8 mouse cellular contexts compared by ENCODE assay signal in genomic region chr13:44100125-44101067, GRCm38 (mm10).
DNase-seq lines count a peak whose midpoint lies in the region; ATAC-seq lines count a peak whose summit lies in the region.

No protein-coding gene starts in this region.

- H3K36me3 ChIP-seq in lung, embryonic 16.5 days (ENCODE audit: control insufficient read depth, insufficient read depth, low read length), result no peaks in the 10 kb centered on the region
- no peaks in the 10 kb centered on the region for H3K36me3 ChIP-seq in heart, embryonic 10.5 days

- no peaks in the 10 kb centered on the region for H3K9me3 ChIP-seq in lung, embryonic 16.5 days (ENCODE audit: control insufficient read depth, low read length)
- H3K9me3 ChIP-seq in heart, embryonic 10.5 days, result no peaks in the 10 kb centered on the region

- H3K27me3 ChIP-seq in lung, embryonic 16.5 days (ENCODE audit: control insufficient read depth, insufficient read depth, low read depth, low read length), result peaks cover 3% of the 10 kb centered on the region; the same call in 1 of the 2 replicates
- H3K27me3 ChIP-seq in heart, embryonic 10.5 days (ENCODE audit: insufficient read depth, poor library complexity, severe bottlenecking), result peaks cover 16% of the 10 kb centered on the region; the same call in 1 of the 2 replicates

- H3K4me2 ChIP-seq in lung, embryonic 16.5 days (ENCODE audit: low read depth, low read length), result 0 out of 2 replicates have a peak overlapping the region, but pooled peaks have one; percentile 8

- no peak overlapping the region for H3K9ac ChIP-seq in lung, embryonic 16.5 days (ENCODE audit: low read length)

- H3K4me1 ChIP-seq in lung, embryonic 16.5 days (replicated peaks; ENCODE audit: control insufficient read depth, insufficient read depth, low read length), result 0 out of 2 replicates have a peak, but pooled peaks cover 4% of the 10 kb centered on the region
- H3K4me1 ChIP-seq in heart, embryonic 10.5 days, result peaks cover 22% of the 10 kb centered on the region

- DNase-seq in lung, postnatal 36 days, result no peak
- DNase-seq in heart, embryonic 10.5 days (ENCODE audit: low spot score), result peak; percentile 73
- peak; percentile 61 for DNase-seq in layer of hippocampus, adult 9-11 months
- peak; percentile 50 for DNase-seq in neural tube, embryonic 10.5 days (ENCODE audit: extremely low spot score, low spot score)
- DNase-seq in ovary, postnatal 14 days (ENCODE audit: low spot score), result no peak
- no peak for DNase-seq in lung, postnatal 14 days

- H3K27ac ChIP-seq in lung, embryonic 16.5 days (ENCODE audit: low read length), result no peak overlapping the region
- peak overlapping the region; percentile 74 for H3K27ac ChIP-seq in heart, embryonic 10.5 days

- 26% methylated on average over 21 of the region's 21 CpGs for WGBS in lung, embryonic 16.5 days
- 27% methylated on average over 21 of the region's 21 CpGs for WGBS in heart, embryonic 10.5 days

- H3K4me3 ChIP-seq in lung, embryonic 16.5 days (ENCODE audit: low read length), result no peak overlapping the region
- H3K4me3 ChIP-seq in heart, embryonic 10.5 days, result peak overlapping the region; percentile 43

- ATAC-seq in lung, embryonic 16.5 days (ENCODE audit: low read depth), result no peak
- no peak for ATAC-seq in CD4-positive, CD25-positive, alpha-beta regulatory T cell, adult 4 months

Comparison
In these comparisons a context has a peak if more than half of its experiments do, and no peak if none do; other contexts are left out.
1. DNase-seq: peak in heart, embryonic 10.5 days (single experiment), layer of hippocampus, adult 9-11 months (single experiment) and neural tube, embryonic 10.5 days (single experiment); none in lung, postnatal 36 days (single experiment), ovary, postnatal 14 days (single experiment) and lung, postnatal 14 days (single experiment).